ENCODE assay signal across 8 mouse cellular contexts in genomic region chr7:65519788-65520563, GRCm38 (mm10). TPM values are rescaled to one million over a fixed set of nuclear protein-coding genes. Genes with fewer than 3 reads are reported as not detected.
DNase-seq lines count a peak whose midpoint lies in the region; ATAC-seq and TF ChIP-seq lines count a peak whose summit lies in the region.

No protein-coding gene starts in this region.

- H3K9me3 ChIP-seq in kidney, embryonic 15.5 days (replicated peaks): no peaks in the 10 kb centered on the region
- H3K9me3 ChIP-seq in forebrain, embryonic 11.5 days (ENCODE audit: control insufficient read depth, low read length): no peaks in the 10 kb centered on the region
- no peaks in the 10 kb centered on the region for H3K9me3 ChIP-seq in midbrain, embryonic 14.5 days (ENCODE audit: control insufficient read depth, low read length)
- H3K9me3 ChIP-seq in stomach, postnatal 0 days (ENCODE audit: control insufficient read depth, low read length): no peaks in the 10 kb centered on the region

- H3K36me3 ChIP-seq in kidney, embryonic 15.5 days: no peaks in the 10 kb centered on the region
- no peaks in the 10 kb centered on the region for H3K36me3 ChIP-seq in forebrain, embryonic 11.5 days (ENCODE audit: control insufficient read depth, insufficient read depth, low read length)
- H3K36me3 ChIP-seq in midbrain, embryonic 14.5 days (ENCODE audit: control insufficient read depth, insufficient read depth, low read length): no peaks in the 10 kb centered on the region
- no peaks in the 10 kb centered on the region for H3K36me3 ChIP-seq in stomach, postnatal 0 days (ENCODE audit: control insufficient read depth, insufficient read depth, low read length)

- H3K9ac ChIP-seq in kidney, embryonic 15.5 days: no peak overlapping the region
- no peak overlapping the region for H3K9ac ChIP-seq in forebrain, embryonic 11.5 days (ENCODE audit: low read length)
- H3K9ac ChIP-seq in midbrain, embryonic 14.5 days (replicated peaks; ENCODE audit: low read length): no peak overlapping the region
- H3K9ac ChIP-seq in stomach, postnatal 0 days (ENCODE audit: low read length): no peak overlapping the region

- no peaks in the 10 kb centered on the region for H3K4me1 ChIP-seq in kidney, embryonic 15.5 days
- H3K4me1 ChIP-seq in forebrain, embryonic 11.5 days (replicated peaks; ENCODE audit: control insufficient read depth, insufficient read depth, low read length): peaks cover 3% of the 10 kb centered on the region; the same call in 1 of the 2 replicates
- H3K4me1 ChIP-seq in midbrain, embryonic 14.5 days (ENCODE audit: control insufficient read depth, insufficient read depth, low read length): no peaks in the 10 kb centered on the region
- no peaks in the 10 kb centered on the region for H3K4me1 ChIP-seq in stomach, postnatal 0 days (replicated peaks; ENCODE audit: control insufficient read depth, insufficient read depth)

- peak; percentile 96 for TF ChIP-seq CTCF in stomach, postnatal 0 days (IDR thresholded peaks at IDR 0.05; ENCODE audit: low read depth)

- H3K4me2 ChIP-seq in kidney, embryonic 15.5 days: no peak overlapping the region
- H3K4me2 ChIP-seq in forebrain, embryonic 11.5 days (ENCODE audit: low read depth, low read length, severe bottlenecking): no peak overlapping the region
- H3K4me2 ChIP-seq in midbrain, embryonic 14.5 days (ENCODE audit: low read length): no peak overlapping the region
- H3K4me2 ChIP-seq in stomach, postnatal 0 days (replicated peaks; ENCODE audit: low read depth): no peak overlapping the region

- no peak overlapping the region for H3K4me3 ChIP-seq in kidney, embryonic 15.5 days (replicated peaks)
- H3K4me3 ChIP-seq in forebrain, embryonic 11.5 days (ENCODE audit: low read depth, low read length): no peak overlapping the region
- no peak overlapping the region for H3K4me3 ChIP-seq in midbrain, embryonic 14.5 days (replicated peaks; ENCODE audit: low read depth, low read length)
- H3K4me3 ChIP-seq in stomach, postnatal 0 days (ENCODE audit: low read depth, low read length): no peak overlapping the region

- no peak for TF ChIP-seq EP300 in stomach, postnatal 0 days (optimal IDR thresholded peaks at IDR 0.05)

- ATAC-seq in kidney, embryonic 15.5 days (replicated peaks; ENCODE audit: low FRiP score): no peak; the same call in 1 of the 2 replicates
- peak; percentile 42; the same call in 1 of the 2 replicates for ATAC-seq in forebrain, embryonic 11.5 days (replicated peaks; ENCODE audit: low FRiP score)
- ATAC-seq in hematopoietic stem cell, adult 5-6 weeks (replicated peaks in 1 of 2; ENCODE audit: insufficient read depth in 1 of 2, low FRiP score in 2 of 2, low TSS enrichment in 1 of 2, low read depth in 1 of 2, poor library complexity in 2 of 2, severe bottlenecking in 2 of 2): peak; percentile 60 to 65; a peak in 3 of 4 replicates
- no peak for ATAC-seq in midbrain, embryonic 14.5 days (ENCODE audit: low FRiP score, low TSS enrichment)
- ATAC-seq in stomach, postnatal 0 days (ENCODE audit: low FRiP score, low TSS enrichment): peak; percentile 93

- WGBS in kidney, embryonic 15.5 days: 39% methylated on average over 12 of the region's 12 CpGs
- 52% methylated on average over 12 of the region's 12 CpGs for WGBS in forebrain, embryonic 11.5 days
- 46% methylated on average over 12 of the region's 12 CpGs for WGBS in midbrain, embryonic 14.5 days
- 18% methylated on average over 12 of the region's 12 CpGs for WGBS in stomach, postnatal 0 days

- peak; percentile 36 for DNase-seq in kidney, adult 11 months
- DNase-seq in c-Kit-positive CD71-positive TER-119-positive erythroid progenitor cells, embryonic 14.5 days (ENCODE audit: low spot score): peak; percentile 45
- peak; percentile 84 for DNase-seq in forebrain, embryonic 11.5 days (ENCODE audit: low spot score)
- peak; percentile 80 for DNase-seq in left cerebral cortex, postnatal 4 days
- peak; percentile 85 for DNase-seq in midbrain, embryonic 14.5 days
- DNase-seq in stomach, postnatal 0 days (ENCODE audit: low spot score): peak; percentile 91

- peaks cover 21% of the 10 kb centered on the region for H3K27me3 ChIP-seq in kidney, embryonic 15.5 days
- no peaks in the 10 kb centered on the region for H3K27me3 ChIP-seq in forebrain, embryonic 11.5 days (ENCODE audit: control insufficient read depth, insufficient read depth, low read length)
- no peaks in the 10 kb centered on the region for H3K27me3 ChIP-seq in midbrain, embryonic 14.5 days (ENCODE audit: control insufficient read depth, insufficient read depth, low read length)
- no peaks in the 10 kb centered on the region for H3K27me3 ChIP-seq in stomach, postnatal 0 days (ENCODE audit: control insufficient read depth, insufficient read depth, low read length)

- H3K27ac ChIP-seq in kidney, embryonic 15.5 days: no peak overlapping the region
- H3K27ac ChIP-seq in forebrain, embryonic 11.5 days (ENCODE audit: low read depth, low read length): no peak overlapping the region
- H3K27ac ChIP-seq in midbrain, embryonic 14.5 days (replicated peaks; ENCODE audit: low read depth, low read length): no peak overlapping the region
- no peak overlapping the region for H3K27ac ChIP-seq in stomach, postnatal 0 days (replicated peaks)

- intact Hi-C loops in left cerebral cortex, postnatal 4 days (cut with DNase I): loop anchor here (10.0 kb wide), 1 partner anchor 95 kb away; no protein-coding TSS in a partner anchor

RNA-seq across cellular contexts. Expression of gene Tjp1, which starts 7.6 kb away (rescaled TPM):
- polyA plus RNA-seq in kidney, embryonic 15.5 days (2015; fragmentation: Nextera tagmentation; extraction: Ambion mirVana): 29.9 and 31.2 TPM in 2 replicates
- 28.3 and 30.3 TPM in 2 replicates for polyA plus RNA-seq in forebrain, embryonic 11.5 days (2014; fragmentation: Nextera tagmentation; extraction: Ambion mirVana)
- 3.4 and 5.3 TPM in 2 replicates for total RNA-seq in hematopoietic stem cell, adult 5-6 weeks (2017)
- total RNA-seq in left cerebral cortex, postnatal 4 days (2021): 100 to 1,000 TPM; 101 to 110 TPM
- 19.6 and 22.4 TPM in 2 replicates for polyA plus RNA-seq in midbrain, embryonic 14.5 days (2014; fragmentation: Nextera tagmentation; extraction: Ambion mirVana)
- polyA plus RNA-seq in stomach, postnatal 0 days (2015; fragmentation: Nextera tagmentation; extraction: Ambion mirVana): 12.6 and 13.0 TPM in 2 replicates

Comparison
In these comparisons a context has a peak if more than half of its experiments do, and no peak if none do; other contexts are left out.
1. DNase-seq: peak in every context shown above with its lines; median percentile 91 in stomach, postnatal 0 days; 85 in midbrain, embryonic 14.5 days; 84 in forebrain, embryonic 11.5 days; 80 in left cerebral cortex, postnatal 4 days; 45 in c-Kit-positive CD71-positive TER-119-positive erythroid progenitor cells, embryonic 14.5 days; 36 in kidney, adult 11 months.
2. ATAC-seq: peak in forebrain, embryonic 11.5 days (single experiment), hematopoietic stem cell, adult 5-6 weeks (2 of 2) and stomach, postnatal 0 days (single experiment); none in kidney, embryonic 15.5 days (single experiment) and midbrain, embryonic 14.5 days (single experiment).